Mouse (Mus musculus) spleen, postnatal 14 days (tissue): Measurements from ENCODE around the gene Phactr1.
A peak's percentile ranks its signal among the peaks of the same experiment; 100 is the strongest.

Experiments used
- DNase-seq, 2 experiments: peaks; one replicate each; pipeline ENCODE4 v3.0.0; 2021 to 2022; ENCODE audit warnings: low spot score in 2 of 2

Phactr1 gene

DNA sequence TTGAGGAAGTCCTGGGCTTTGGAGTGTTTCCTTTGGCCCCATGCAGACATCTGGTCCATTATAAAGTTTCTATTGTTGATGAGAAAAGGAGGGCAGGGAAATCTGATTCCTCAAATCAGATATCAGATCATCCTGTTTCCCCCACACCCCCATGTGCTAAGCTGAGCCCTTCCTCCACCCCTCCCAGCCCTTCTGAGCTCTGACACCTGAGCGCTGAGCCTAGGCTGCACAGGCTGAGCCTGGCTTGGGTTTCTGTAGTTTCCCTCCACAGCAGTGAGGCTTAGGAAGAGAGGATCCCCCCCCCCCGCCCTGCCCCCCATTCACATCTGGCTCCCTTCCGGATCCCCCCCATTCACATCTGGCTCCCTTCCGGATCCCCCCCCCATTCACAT is 444.3 kb downstream of the Phactr1 start:
- no peak for DNase-seq

DNA sequence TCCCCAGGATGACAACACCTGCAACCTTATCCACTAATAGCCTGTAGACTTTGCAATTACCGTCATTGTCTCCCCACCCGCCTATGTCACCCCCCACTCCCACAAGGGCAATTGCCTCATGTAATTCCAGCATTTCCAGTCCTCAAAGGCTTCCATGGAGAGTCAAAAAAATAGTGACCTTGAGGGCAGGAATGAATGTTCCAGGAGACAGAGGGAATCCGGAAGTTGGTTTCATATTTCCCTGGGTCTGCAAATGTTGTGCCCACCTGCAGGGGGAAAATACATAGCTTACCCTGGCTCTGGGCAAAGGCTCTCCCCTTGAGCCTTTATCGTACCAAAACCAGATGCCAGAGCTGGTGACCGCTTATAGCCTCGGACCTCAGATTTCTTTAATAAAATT is 449.7 kb downstream of the Phactr1 start:
- no peak for DNase-seq

DNA sequence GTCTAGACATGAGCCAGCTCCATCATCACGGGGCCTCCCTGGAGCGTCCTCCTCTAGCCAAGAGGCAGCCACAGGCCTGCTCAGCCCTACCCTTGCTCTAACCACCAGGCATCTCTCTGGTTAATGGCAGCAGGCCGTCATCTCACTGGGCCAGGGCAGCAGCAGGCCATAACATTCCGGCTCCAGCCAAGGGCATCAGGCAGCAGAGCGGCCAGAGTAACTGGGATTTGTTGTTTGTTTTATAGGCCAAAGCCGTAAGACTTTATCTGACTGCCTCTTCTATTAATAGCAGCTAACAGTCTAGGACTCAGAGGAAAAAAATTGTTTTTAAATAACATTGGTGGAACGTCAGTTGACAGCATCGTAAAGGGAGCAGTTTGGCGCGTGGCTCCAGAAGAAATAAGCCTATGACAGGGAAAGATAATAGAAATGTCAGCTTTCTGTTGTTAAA is 451.3 kb downstream of the Phactr1 start:
- DNase-seq, result no peak

DNA sequence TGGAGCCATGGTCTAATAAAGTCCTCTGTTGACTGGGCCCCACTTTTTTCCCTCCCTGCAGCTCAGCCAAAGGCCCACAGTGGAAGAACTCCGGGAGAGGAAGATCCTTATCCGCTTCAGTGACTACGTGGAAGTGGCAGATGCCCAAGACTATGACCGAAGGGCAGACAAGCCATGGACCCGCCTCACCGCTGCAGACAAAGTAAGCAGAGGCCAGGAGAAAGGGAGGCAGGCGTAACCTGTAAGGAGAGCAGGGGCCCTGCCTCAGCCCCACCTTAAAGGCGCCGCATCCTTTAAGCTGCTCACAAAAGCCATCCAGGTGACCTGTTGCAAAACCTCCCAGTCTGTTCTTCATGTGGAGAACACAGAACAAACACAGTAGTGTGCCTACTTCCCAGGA is 452.4 kb downstream of the Phactr1 start:
- DNase-seq, result no peak

DNA sequence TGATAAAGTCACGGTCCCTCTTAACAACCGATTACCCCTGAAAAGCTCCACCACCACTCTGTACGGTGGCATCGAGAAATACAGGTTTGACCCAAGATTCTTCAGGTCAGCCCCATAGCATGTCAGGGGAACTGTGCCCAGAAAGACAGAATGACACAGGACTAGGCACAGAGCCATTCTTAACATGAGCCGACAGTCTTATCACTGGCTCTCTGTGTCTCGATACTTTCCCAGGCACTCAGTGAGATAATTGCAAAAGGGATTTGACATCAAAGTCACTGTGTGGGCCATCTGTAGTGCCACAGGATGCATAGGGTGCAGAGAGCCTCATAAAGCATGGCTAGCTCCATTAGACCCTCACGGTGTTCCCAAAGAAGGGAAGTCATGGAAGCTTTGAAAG is 453.0 kb downstream of the Phactr1 start:
- no peak for DNase-seq

DNA sequence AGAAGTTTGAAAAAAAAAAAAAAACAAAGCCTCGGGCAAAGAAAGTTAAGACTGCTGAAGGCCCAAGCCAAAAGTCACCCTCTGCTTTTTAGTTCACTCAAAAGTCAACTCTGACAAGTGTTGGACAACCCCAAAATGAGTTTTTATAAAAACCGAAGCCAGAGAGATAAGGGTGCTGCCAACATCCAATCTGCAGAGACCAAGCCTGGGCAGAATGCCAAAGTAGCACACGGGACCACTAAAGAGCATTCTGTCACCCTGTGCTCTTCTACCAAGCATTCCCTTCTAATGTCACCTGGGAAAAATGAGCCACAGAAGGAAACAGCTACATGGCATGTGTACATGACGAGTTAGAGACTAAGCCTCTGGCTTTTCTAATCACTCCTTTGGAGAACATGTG is 454.0 kb downstream of the Phactr1 start:
- no peak for DNase-seq

DNA sequence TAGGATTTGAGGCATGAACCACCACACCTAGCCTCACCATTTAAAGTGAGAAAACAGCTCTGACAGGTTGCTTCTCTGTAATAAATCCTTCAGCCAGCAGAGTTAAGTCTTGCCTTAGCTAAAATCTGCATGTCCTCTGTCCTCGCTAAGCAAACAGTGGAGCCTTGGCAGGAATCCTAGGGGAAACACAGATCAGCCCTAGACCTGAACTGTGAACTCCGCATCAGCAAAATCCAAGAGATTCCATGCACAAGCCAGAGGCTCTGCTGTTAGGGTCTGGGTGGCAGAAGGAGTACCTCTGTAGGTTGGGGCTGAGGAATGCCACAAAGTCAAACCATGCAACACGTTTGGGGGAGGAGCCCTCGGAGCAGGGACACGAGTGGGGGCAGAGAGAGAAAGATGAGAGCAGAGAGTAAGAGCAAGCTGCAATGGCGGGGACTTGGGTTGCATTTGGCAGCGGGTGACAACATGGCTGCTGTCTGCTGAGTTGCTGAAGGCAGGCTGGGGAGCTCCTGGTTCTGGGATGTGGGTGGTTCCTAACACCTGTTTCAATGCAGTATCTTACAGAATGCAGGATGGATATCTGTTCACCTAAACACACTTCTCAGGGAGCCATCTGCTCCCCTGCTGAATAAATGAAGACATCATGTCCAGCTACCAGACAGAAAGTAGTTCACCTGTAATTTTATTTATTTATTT is 464.4 kb downstream of the Phactr1 start:
- DNase-seq, result no peak

DNA sequence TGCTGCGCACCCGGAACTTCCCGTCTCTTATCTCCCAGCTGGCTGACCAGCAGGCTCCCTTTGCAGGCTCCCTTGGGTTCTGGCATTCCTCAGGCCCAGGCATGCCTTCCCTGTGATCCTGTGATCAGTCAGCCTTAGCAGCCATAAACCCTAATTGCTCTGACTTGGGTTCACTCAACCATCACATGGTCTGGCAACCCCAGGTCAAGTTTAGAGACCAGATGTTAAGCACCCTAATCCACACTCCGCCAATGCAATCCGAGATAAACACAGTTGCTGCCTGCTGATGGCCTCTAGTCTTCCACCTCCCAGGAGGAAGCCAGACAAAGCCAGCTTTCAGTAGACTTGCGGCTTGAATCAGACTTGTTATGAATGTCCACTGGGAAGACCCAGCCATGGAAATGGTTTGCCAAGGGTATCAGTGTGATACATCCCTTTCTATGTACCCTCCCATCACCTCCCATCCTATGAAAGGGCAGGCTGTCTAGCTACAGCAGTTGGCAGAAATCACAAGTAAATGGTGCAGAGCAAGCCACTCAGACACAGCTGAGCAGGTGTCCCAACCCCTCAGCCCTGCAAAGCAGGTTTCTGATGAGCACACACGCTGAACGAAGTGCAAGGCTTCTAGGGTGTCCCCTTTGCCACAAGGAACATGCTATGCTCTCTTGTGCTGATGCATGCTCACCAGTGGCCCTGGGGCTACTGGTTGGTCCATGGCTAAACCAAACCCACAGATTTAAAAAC is 466.3 kb downstream of the Phactr1 start:
- DNase-seq, result no peak

DNA sequence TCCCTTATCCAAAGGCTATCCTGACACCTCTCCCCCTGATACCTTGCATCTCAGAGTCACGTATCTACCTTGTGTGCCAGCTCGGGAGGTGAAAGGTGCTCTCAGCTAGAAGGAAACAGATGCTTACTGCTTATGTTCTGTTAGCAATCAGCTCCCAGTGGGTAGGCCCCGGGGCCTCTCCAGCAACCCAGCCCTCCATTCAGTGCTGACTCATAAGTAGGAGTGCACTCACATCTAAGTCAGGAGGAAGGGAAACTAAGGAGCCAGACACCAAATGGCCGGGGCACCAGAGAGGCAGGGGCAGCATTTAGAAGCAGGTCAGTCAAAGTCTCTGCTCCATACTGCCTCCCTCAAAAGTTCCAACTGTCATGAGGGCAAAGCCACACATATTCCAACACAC is 468.3 kb downstream of the Phactr1 start:
- no peak for DNase-seq

DNA sequence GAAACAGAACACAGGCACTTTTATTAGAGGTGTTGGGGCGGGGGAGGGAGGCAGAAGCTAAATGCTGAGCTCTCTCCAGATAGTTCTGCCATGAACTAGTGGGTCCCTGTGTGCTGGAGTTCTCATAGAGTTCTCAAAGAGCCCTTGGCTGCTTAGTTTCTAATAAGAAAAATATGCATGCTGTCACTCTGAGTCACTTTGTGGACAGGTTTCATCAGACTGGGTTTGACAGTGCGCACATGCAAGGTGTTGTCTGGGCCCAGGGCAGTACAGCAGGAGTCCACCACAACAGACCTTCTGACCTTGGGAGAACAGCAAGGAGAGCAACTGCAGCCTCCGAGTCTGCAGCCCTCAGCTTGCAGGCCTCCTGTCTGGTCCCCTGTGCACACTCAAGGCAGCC is 469.2 kb downstream of the Phactr1 start:
- DNase-seq, result no peak

DNA sequence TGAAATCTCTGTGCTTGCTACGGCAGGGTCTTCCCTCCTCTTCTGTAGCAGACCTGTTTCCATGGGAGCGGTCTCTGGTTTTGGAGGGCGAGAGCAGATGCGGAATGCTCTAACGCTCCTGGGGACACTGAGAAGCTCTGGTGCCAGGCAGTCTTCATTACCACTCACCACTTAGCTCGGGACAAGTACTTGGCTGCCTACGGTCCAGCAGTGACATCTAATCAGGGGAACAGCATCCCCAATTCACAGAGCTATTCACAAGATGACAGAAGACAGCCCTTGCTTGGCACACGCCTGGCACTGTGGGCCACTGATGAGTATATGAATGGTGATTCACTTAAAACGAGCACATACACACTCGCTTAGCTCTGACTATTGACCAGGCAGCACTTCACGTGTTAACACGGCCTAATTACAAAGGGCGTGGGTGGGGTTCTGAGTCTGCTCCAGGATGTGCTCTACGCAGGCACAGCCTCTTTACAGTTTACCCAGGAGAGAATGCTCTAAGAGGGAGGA is 471.6 kb downstream of the Phactr1 start:
- DNase-seq, result no peak

DNA sequence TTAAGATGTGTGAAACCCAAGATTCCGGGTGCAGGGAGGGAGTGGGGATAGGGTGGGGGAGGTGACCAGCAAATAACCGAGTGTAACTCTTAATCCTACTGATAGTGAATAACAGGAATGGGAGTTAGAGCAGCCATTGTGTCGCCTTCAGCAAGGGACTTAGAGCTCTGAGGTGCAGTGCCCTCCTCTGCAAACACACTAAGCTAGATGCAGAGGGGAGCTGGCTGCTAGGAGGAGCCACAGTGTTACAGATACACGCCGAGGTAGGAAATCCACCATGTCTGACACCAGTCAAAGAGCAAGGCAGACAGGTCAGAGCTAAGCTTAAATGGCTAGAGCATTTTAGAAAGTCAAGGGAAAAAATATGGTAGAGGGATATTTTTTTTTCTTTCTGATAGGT is 476.9 kb downstream of the Phactr1 start:
- DNase-seq, result no peak

DNA sequence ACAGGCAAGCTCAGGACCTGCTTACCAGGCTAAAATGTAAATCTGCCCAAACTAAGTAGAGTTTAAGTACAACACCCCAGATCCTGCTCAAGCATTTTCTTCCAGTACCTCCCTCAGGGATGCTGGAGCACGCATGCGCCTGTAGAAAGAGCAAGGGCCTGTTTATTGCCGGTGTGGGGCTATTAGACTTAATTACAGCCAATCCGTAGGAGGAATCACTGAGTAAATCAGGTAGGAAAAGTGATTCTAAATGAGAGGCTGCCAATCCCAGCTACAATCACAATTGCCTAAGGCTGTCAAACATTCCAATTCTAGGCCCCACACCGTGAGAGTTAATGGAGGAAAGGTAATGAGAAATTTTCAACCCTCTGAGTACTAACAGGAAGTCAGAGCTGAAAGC is 477.9 kb downstream of the Phactr1 start:
- no peak for DNase-seq

DNA sequence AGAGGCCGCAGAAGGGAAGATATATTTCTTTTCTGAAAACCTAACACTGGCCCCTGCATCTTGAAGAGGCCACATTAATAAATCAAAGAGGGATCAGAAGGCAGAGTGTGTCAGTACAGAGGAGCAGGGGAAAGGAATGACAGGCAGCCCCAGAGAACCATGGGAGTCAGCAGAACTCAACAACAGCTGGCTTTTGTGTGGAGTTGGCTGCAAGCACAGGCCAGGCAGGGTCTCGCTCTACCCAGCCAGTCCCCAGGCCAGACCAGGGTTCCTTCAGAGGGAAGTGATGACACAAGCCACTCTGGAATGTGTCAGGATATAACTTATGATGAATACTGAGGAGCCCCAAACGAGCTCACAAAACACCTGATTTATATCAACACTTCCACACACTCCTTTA is 479.0 kb downstream of the Phactr1 start:
- DNase-seq, result no peak

DNA sequence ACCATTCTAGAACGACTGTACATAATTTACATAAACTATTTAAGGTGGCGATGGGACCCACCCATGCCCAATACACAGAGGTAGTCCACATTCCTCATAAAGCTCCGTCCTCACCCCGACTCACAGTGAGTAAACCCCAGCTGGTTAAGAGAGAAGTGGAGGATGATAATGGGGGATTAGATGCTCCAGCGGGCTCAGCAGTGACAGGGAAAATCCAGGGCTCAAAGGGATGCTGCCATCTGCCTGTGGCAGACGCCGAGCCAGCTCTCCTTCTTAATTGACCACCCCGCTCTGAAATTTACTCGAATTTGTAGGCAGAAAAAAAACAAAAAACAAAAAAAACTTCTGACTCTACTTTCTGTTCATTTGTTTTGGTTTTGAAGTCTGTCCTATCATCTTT is 487.3 kb downstream of the Phactr1 start:
- no peak for DNase-seq

DNA sequence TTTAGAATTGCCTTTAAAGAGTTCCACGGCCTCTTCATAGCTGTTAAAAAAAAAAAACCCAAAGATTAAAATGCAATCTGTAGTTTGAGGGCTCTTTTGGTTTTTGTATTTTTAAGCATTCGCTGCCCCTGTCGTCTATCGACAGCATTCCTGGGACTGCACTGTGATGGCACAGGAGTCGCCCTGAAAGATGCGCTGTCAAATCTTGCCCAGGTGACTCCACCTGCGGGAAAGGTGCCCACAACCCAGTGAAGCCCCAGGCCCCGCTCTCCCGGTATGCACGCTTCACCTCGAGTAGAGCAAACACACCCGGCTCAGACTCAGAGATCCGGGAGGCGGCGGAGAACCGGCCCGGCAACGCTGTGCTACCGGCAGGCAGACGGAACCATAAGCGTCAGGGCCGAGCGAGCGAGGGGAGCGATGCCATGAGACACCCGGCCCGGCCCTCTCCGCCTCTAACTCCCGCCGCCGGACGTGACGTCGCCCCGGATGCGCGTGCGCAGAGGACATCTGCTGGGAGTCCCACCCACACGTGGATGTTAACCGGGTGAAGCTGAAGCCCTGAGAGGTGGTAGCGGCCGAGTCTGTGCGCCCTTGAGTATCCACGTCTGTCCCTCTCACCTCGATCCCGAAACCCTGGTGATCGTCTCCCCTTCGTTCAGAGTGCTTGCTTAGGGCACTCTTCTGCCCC is 490.7 kb downstream of the Phactr1 start, which contains the start of gene Tbc1d7:
Gene Tbc1d7, minus strand, starts transcription at position 482 of the 691 bp plus-strand sequence.
- peak; percentile 96 to 99 for DNase-seq

DNA sequence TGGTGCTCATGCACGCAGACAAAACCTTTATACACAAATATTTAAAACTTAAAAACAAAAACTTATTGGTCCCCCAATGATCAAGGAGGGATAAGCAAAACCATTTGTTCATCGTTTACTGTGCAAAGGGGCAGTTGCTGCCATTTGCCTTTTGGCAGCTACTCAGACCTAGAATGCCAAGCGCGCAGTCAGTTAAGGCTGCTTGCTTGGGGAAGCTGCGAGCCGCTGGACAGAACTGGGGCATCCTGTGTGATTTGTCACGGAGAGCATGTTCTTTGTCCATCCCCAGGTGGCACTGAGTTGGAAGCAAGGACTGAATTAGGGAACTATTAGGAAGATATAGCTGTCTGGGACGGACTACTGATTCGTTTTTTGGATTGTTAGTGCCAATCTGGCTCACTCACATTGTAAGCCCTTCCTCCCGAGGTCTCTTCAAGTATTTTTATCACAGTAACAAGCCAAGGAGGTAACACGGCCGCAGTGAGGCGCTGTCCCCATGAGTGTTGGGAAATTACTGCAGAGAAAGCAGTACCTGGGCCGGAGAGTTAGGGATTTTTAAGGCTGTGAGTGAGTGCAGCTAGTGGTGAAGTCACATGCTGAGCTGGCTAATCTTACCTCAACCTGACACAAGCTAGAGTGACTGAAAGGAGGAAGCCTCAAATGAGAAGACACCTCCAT is 491.8 kb downstream of the Phactr1 start:
- no peak for DNase-seq

DNA sequence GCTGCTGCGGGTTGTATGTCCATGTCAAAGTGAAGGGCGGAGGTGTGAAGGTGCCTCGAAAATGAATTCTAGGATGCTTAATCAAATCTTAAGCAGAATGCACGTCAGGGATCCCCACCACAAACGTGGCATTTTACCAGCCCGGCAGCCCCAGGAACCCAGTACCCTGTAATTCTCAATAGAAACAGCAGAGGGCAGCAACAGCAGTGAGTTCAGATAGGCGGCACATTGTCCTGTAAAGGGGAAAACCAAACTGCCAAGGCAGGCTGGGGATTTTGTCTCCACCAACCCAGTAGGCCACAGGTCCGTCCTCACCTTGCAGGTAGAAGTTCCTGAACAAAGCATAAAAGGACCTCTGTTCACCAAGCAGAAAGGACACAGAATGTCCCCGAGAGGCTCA is 492.8 kb downstream of the Phactr1 start:
- DNase-seq, result peak; percentile 38 to 68

DNA sequence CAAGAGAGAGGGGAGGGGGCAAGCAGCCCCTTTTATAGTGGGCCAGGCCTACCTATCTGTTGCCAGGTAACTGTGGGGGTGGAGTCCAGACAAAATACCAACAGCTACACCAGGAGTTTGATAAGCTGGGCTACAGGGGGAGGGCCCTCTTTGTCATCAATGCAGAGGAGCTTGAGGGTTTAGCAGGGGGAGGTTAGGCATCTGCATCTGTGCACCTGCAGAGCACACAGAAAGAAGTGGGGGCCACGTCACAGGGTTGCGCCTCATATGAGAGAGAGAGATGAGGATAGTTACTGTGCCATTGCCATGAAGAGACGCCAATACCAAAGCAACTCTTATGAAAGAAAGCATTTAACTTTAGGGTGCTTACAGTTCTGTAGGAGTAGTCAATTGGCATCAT is 496.3 kb downstream of the Phactr1 start:
- DNase-seq, result no peak

DNA sequence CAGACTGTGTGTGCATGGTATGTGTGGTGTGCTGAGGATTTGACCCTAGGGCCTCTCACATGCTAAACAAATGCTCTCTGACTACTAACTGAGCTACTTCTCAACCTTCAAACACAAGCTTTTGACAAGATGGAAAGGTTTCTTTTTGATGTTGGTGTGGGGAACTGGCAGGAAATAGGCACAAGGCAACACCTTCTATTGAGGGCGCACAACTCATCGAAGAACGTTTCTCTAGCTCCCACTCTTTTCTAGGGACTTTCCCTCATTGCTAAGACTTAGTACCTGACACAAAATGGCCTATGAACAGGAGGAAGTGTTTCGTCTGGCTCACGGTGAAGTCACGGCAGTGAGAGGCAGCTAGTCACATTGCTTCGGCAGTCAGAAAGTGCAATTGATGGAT is 496.9 kb downstream of the Phactr1 start:
- DNase-seq, result no peak

DNA sequence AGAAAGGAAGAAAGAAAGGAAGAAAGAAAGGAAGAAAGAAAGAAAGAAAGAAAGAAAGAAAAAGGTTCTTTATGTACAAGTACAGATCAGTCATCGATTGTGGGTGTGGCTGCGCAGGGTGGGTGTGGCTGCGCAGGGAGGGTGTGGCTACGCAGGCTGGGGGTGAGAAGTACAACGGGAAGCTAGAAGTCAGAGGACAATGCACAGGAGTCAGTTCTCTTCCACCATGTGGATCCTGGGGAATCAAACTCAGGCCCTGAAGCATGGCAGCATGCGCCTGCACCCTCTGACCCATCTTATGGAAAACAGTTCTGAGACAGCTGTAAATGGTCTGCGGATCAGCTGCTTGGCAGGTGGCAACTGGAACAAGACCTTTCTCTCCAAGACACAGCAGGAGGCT is 500.7 kb downstream of the Phactr1 start:
- no peak for DNase-seq
